Mouse (Mus musculus) CH12.LX (cell line): ENCODE measurements around the gene Vdac1. TPM values are rescaled to one million over a fixed set of nuclear protein-coding genes. Genes with fewer than 3 reads are reported as not detected.

Source experiments
- DNase-seq: peaks from one replicate; pipeline ENCODE4 v3.0.0-alpha.2; 2013; ENCODE audit errors: extremely low read depth
- H3K27ac ChIP-seq: 2 replicates; pipeline ENCODE4 v1.5.1; 2012; ENCODE audit warnings: low read depth, mild to moderate bottlenecking, control low read depth, moderate library complexity; ENCODE audit not compliant: insufficient read depth
- H3K27me3 ChIP-seq: replicated peaks from 2 replicates; pipeline ENCODE3; 2012; ENCODE audit warnings: inconsistent platforms
- H3K36me3 ChIP-seq, 2 experiments: replicated peaks in 1 of 2; 2 replicates each; pipeline versions ENCODE3 to v1.6.1; 2012; ENCODE audit warnings: inconsistent platforms in 1 of 2, low read length in 1 of 2, mild to moderate bottlenecking in 1 of 2, mixed read lengths in 1 of 2, moderate library complexity in 1 of 2; ENCODE audit not compliant: control insufficient read depth in 1 of 2, insufficient read depth in 1 of 2
- H3K4me1 ChIP-seq, 2 experiments: 2 replicates each; pipeline ENCODE4 v1.6.1; 2012; ENCODE audit warnings: inconsistent platforms in 1 of 2, moderate library complexity in 1 of 2; ENCODE audit not compliant: insufficient read depth in 2 of 2, control insufficient read depth in 1 of 2
- H3K4me2 ChIP-seq: 2 replicates; pipeline ENCODE4 v1.6.1; 2012; ENCODE audit warnings: low read depth, mild to moderate bottlenecking, control low read depth; ENCODE audit not compliant: poor library complexity, insufficient read depth, severe bottlenecking
- H3K4me3 ChIP-seq, 3 experiments: fragments of 150-350 bp in 1 of 3; sonication (generic) in 1 of 3; replicated peaks in 1 of 3; 2 replicates each; pipeline versions ENCODE3 to v1.5.1; 2011 to 2012; ENCODE audit warnings: low read depth in 2 of 3, low read length in 2 of 3, mild to moderate bottlenecking in 2 of 3, moderate library complexity in 2 of 3, control low read depth in 1 of 3, improper control_type of control experiment in 1 of 3, inconsistent platforms in 1 of 3, mixed read lengths in 1 of 3; ENCODE audit not compliant: poor library complexity in 1 of 3
- H3K79me2 ChIP-seq: replicated peaks from 2 replicates; pipeline ENCODE4 v1.6.1; 2012; ENCODE audit warnings: mild to moderate bottlenecking, moderate library complexity; ENCODE audit not compliant: control insufficient read depth, poor library complexity, insufficient read depth, severe bottlenecking; ENCODE audit errors: extremely low read depth
- H3K9ac ChIP-seq: 2 replicates; pipeline ENCODE4 v1.6.1; 2012; ENCODE audit warnings: low read depth, mild to moderate bottlenecking, control low read depth, moderate library complexity; ENCODE audit not compliant: insufficient read depth
- H3K9me3 ChIP-seq: replicated peaks from 2 replicates; pipeline ENCODE3; 2012; ENCODE audit warnings: low read length, inconsistent platforms, mixed read lengths
- BHLHE40 ChIP-seq: IDR thresholded peaks from 2 replicates; pipeline ENCODE4 v1.6.1; 2011; ENCODE audit warnings: mild to moderate bottlenecking, low read depth, low read length, improper control_type of control experiment
- CHD2 ChIP-seq: IDR thresholded peaks from 2 replicates; pipeline ENCODE4 v1.6.1; 2011; ENCODE audit warnings: low read length, improper control_type of control experiment
- CTCF ChIP-seq, 2 experiments: IDR thresholded peaks in 1 of 2; conservative IDR thresholded peaks in 1 of 2; 2 replicates each; pipeline ENCODE4 v1.5.1; 2011 to 2012; ENCODE audit warnings: low read depth in 2 of 2, low read length in 2 of 2, improper control_type of control experiment in 1 of 2, inconsistent platforms in 1 of 2, mild to moderate bottlenecking in 1 of 2, moderate library complexity in 1 of 2
- EP300 ChIP-seq: IDR thresholded peaks from 2 replicates; pipeline ENCODE4 v1.6.1; 2011; ENCODE audit warnings: low read length, improper control_type of control experiment
- ETS1 ChIP-seq: conservative IDR thresholded peaks from 2 replicates; pipeline ENCODE4 v1.6.1; 2012; ENCODE audit warnings: low read depth, mild to moderate bottlenecking, inconsistent platforms, low read length, improper control_type of control experiment, moderate library complexity
- GABPA ChIP-seq: IDR thresholded peaks from 2 replicates; pipeline ENCODE4 v1.6.1; 2012; ENCODE audit warnings: low read depth, low read length, improper control_type of control experiment, inconsistent platforms; ENCODE audit not compliant: insufficient replicate concordance
- HCFC1 ChIP-seq: IDR thresholded peaks from 2 replicates; pipeline ENCODE4 v1.6.1; 2012; ENCODE audit warnings: low read depth, mild to moderate bottlenecking, inconsistent platforms, low read length, improper control_type of control experiment
- IRF4 ChIP-seq: IDR thresholded peaks from 2 replicates; pipeline ENCODE4 v1.6.1; 2014; ENCODE audit warnings: low read depth, mild to moderate bottlenecking, inconsistent platforms, low read length, improper control_type of control experiment
- JUN ChIP-seq: IDR thresholded peaks from 2 replicates; pipeline ENCODE4 v1.6.1; 2011; ENCODE audit warnings: low read depth, mild to moderate bottlenecking, low read length, improper control_type of control experiment, moderate library complexity; ENCODE audit not compliant: insufficient read depth
- MAFK ChIP-seq: IDR thresholded peaks from 2 replicates; pipeline ENCODE4 v1.6.1; 2011; ENCODE audit warnings: low read length, improper control_type of control experiment; ENCODE audit not compliant: insufficient replicate concordance
- MAZ ChIP-seq: IDR thresholded peaks from 2 replicates; pipeline ENCODE4 v1.6.1; 2012; ENCODE audit warnings: low read depth, mild to moderate bottlenecking, inconsistent platforms, low read length, improper control_type of control experiment, moderate library complexity
- MEF2A ChIP-seq: IDR thresholded peaks from 2 replicates; pipeline ENCODE4 v1.6.1; 2014; ENCODE audit warnings: low read depth, mild to moderate bottlenecking, inconsistent platforms, low read length, improper control_type of control experiment, borderline replicate concordance
- MYC ChIP-seq: IDR thresholded peaks from 2 replicates; pipeline ENCODE4 v1.6.1; 2011; ENCODE audit warnings: low read depth, mild to moderate bottlenecking, improper control_type of control experiment, low read length
- POLR2A ChIP-seq: IDR thresholded peaks from 2 replicates; pipeline ENCODE4 v1.6.1; 2011; ENCODE audit warnings: low read depth, mild to moderate bottlenecking, improper control_type of control experiment, low read length
- POLR2AphosphoS2 ChIP-seq: IDR thresholded peaks from 2 replicates; pipeline ENCODE4 v1.6.1; 2011; ENCODE audit warnings: low read depth, low read length, improper control_type of control experiment
- RAD21 ChIP-seq: IDR thresholded peaks from 2 replicates; pipeline ENCODE4 v1.6.1; 2011; ENCODE audit warnings: low read depth, mild to moderate bottlenecking, low read length, improper control_type of control experiment, moderate library complexity
- RCOR1 ChIP-seq: conservative IDR thresholded peaks from 2 replicates; pipeline ENCODE4 v1.6.1; 2012; ENCODE audit warnings: low read depth, mild to moderate bottlenecking, inconsistent platforms, low read length, improper control_type of control experiment
- SIN3A ChIP-seq: IDR thresholded peaks from 2 replicates; pipeline ENCODE4 v1.6.1; 2012; ENCODE audit warnings: low read length, improper control_type of control experiment, inconsistent platforms
- SMC3 ChIP-seq: IDR thresholded peaks from 2 replicates; pipeline ENCODE4 v1.6.1; 2011; ENCODE audit warnings: low read depth, low read length, improper control_type of control experiment
- TBP ChIP-seq: conservative IDR thresholded peaks from 2 replicates; pipeline ENCODE4 v1.6.1; 2011; ENCODE audit warnings: low read depth, low read length, improper control_type of control experiment
- TCF12 ChIP-seq: IDR thresholded peaks from 2 replicates; pipeline ENCODE4 v1.6.1; 2014; ENCODE audit warnings: low read depth, mild to moderate bottlenecking, inconsistent platforms, low read length, improper control_type of control experiment
- USF1 ChIP-seq: IDR thresholded peaks from 2 replicates; pipeline ENCODE4 v1.6.1; 2014; ENCODE audit warnings: low read depth, mild to moderate bottlenecking, inconsistent platforms, low read length, improper control_type of control experiment
- ZC3H11A ChIP-seq: IDR thresholded peaks from 2 replicates; pipeline ENCODE4 v1.6.1; 2012; ENCODE audit warnings: low read depth, mild to moderate bottlenecking, inconsistent platforms, low read length, improper control_type of control experiment
- ZKSCAN1 ChIP-seq: IDR thresholded peaks from 2 replicates; pipeline ENCODE4 v1.6.1; 2012; ENCODE audit warnings: low read depth, inconsistent platforms, low read length, improper control_type of control experiment, borderline replicate concordance
- ZNF384 ChIP-seq: IDR thresholded peaks from 2 replicates; pipeline ENCODE4 v1.6.1; 2012; ENCODE audit warnings: low read depth, low read length, improper control_type of control experiment, inconsistent platforms
- dilution Hi-C: fragments of 300-500 bp; cut with MboI; formaldehyde crosslinking; loops from 2 replicates; pipeline ENCODE4 v1.14.3; 2020; ENCODE audit warnings: low sequenced_read_pairs; ENCODE audit not compliant: extremely low pct_unique_long_range_greater_than_20kb, extremely low pct_ligation_motif_present
- in situ Hi-C: fragments of 300-500 bp; cut with MboI; formaldehyde crosslinking; loops from 3 replicates; pipeline ENCODE4 v1.14.3; 2019; ENCODE audit warnings: low sequenced_read_pairs, low pct_ligation_motif_present, low pct_unique_long_range_greater_than_20kb, mixed read lengths
- polyA plus RNA-seq: library from polyadenylated mRNA; unstranded; fragments of >175 nt; gene quantifications from 2 replicates; pipeline ENCODE4 v1.2.1, GENCODE M21; 2012; ENCODE audit warnings: low read depth; ENCODE audit not compliant: insufficient read length
- total RNA-seq, 2 experiments: library from RNA; depleted of rRNA; stranded (reverse); fragments of 300-350 nt in 1 of 2; fragments of >200 nt in 1 of 2; gene quantifications; 2 replicates each; pipeline ENCODE4 v1.2.3; 2012 to 2014

The Vdac1 gene
- total and polyA plus RNA-seq, 3 experiments, result 204 to 315 (median 289) TPM

- H3K27me3 ChIP-seq, result peaks cover 16% of the 10 kb centered on the region
- H3K4me1 ChIP-seq, result peaks cover 17 to 66% of the 10 kb centered on the region in 2 experiments
- no peaks in the 10 kb centered on the region for H3K9me3 ChIP-seq
- H3K36me3 ChIP-seq, result no peaks in the 10 kb centered on the region
- peak overlapping the region in 2 of 3 experiments; percentile 1 to 6 for H3K4me3 ChIP-seq
- H3K79me2 ChIP-seq, result no peaks in the 10 kb centered on the region
- H3K4me2 ChIP-seq, result peak overlapping the region; percentile 72
- TF ChIP-seq POLR2A (no peak), TCF12 (peak; percentile 78), HCFC1 (no peak), RAD21 (peak; percentile 21), EP300 (peak; percentile 84), ZNF384 (peak; percentile 47; the same call in 1 of the 2 replicates), JUN (peak; percentile 71; the same call in 1 of the 2 replicates), MAZ (no peak), USF1 (no peak), MAFK (peak; percentile 92), TBP (no peak), BHLHE40 (peak; percentile 83; the same call in 1 of the 2 replicates), POLR2AphosphoS2 (no peak), GABPA (no peak), CTCF (conservative IDR thresholded peaks at IDR 0.05 in 1 of 2, IDR thresholded peaks at IDR 0.05 in 1 of 2; ENCODE audit: low read depth in 2 of 2, low read length in 2 of 2) (peak; percentile 45 to 65; a peak in 3 of 4 replicates), ZC3H11A (no peak), MYC (peak; percentile 40; the same call in 1 of the 2 replicates), ETS1 (peak; percentile 73), RCOR1 (peak; percentile 83; the same call in 1 of the 2 replicates), ZKSCAN1 (no peak), IRF4 (peak; percentile 80), MEF2A (peak; percentile 66), CHD2 (peak; percentile 81), SMC3 (peak; percentile 25; the same call in 1 of the 2 replicates), SIN3A (no peak; the same call in 1 of the 2 replicates)
- dilution Hi-C loops, result no loop called here
- H3K27ac ChIP-seq, result no peak overlapping the region
- DNase-seq, result peak; percentile 67
- no peak overlapping the region for H3K9ac ChIP-seq
- in situ Hi-C loops, result no loop called here
Measured at GRCm38 (mm10) chr11:52314102-52314793, 46.4 kb upstream of the Vdac1 start.
